Mouse (Mus musculus) intestine, embryonic 14.5 days (tissue): ENCODE measurements around the gene Chn2. TPM values are rescaled to one million over a fixed set of nuclear protein-coding genes. Genes with fewer than 3 reads are reported as not detected.

Experiments
- ATAC-seq: fragments of 200-750 bp; cut with Nextera tagmentation; replicated peaks from 2 replicates; pipeline ENCODE4 v1.8.0; 2017; ENCODE audit warnings: low read depth, moderate number of reproducible peaks, moderate TSS enrichment, moderate library complexity; ENCODE audit not compliant: low FRiP score, low TSS enrichment
- DNase-seq: peaks from one replicate; pipeline ENCODE4 v3.0.0-alpha.2; 2018; ENCODE audit warnings: low spot score
- H3K27ac ChIP-seq: fragments of 300-500 bp; sonication (generic); 2 replicates; pipeline ENCODE4 v1.5.1; 2014; ENCODE audit warnings: low read depth, mild to moderate bottlenecking, control low read depth
- H3K27me3 ChIP-seq: fragments of 300-500 bp; sonication (generic); replicated peaks from 2 replicates; pipeline ENCODE4 v1.6.1; 2014; ENCODE audit warnings: low read length, control low read depth; ENCODE audit not compliant: control insufficient read depth, insufficient read depth
- H3K36me3 ChIP-seq: fragments of 300-500 bp; sonication (generic); 2 replicates; pipeline ENCODE4 v1.6.1; 2014; ENCODE audit warnings: low read length, control low read depth; ENCODE audit not compliant: control insufficient read depth, insufficient read depth
- H3K4me1 ChIP-seq: fragments of 300-500 bp; sonication (generic); replicated peaks from 2 replicates; pipeline ENCODE4 v1.6.1; 2014; ENCODE audit warnings: low read length, control low read depth, mixed read lengths; ENCODE audit not compliant: control insufficient read depth, insufficient read depth
- H3K4me2 ChIP-seq: fragments of 300-500 bp; sonication (generic); 2 replicates; pipeline ENCODE4 v1.6.1; 2014; ENCODE audit warnings: low read length
- H3K4me3 ChIP-seq: fragments of 300-500 bp; sonication (generic); 2 replicates; pipeline ENCODE4 v1.5.1; 2014; ENCODE audit warnings: low read depth, low read length, control low read depth, mixed read lengths
- H3K9ac ChIP-seq: fragments of 300-500 bp; sonication (generic); 2 replicates; pipeline ENCODE4 v1.6.1; 2014; ENCODE audit warnings: mild to moderate bottlenecking, low read length
- H3K9me3 ChIP-seq: fragments of 300-500 bp; sonication (generic); 2 replicates; pipeline ENCODE4 v1.6.1; 2016; ENCODE audit warnings: low read length, control low read depth; ENCODE audit not compliant: control insufficient read depth
- WGBS: fragments of 180-500 bp; shearing (Covaris S2); extraction: QIAGEN DNeasy Blood & Tissue Kit; methylation state at CpG from one replicate; pipeline ENCODE4 v1.1.7; 2014; 5-methylcytosine and 5-hydroxymethylcytosine counted together
- polyA plus RNA-seq: library from polyadenylated mRNA; unstranded; fragments of >200 nt; fragmentation: Nextera tagmentation; extraction: Ambion mirVana; gene quantifications from 2 replicates; pipeline ENCODE4 v1.2.1, GENCODE M21; 2014

Gene Chn2
- polyA plus RNA-seq, 1 experiment from 2014 or later, result 25.0 TPM

- no peaks in the 10 kb centered on the region for H3K36me3 ChIP-seq
- H3K4me3 ChIP-seq, result no peak overlapping the region
- no peaks in the 10 kb centered on the region for H3K27me3 ChIP-seq
- H3K9ac ChIP-seq, result no peak overlapping the region
- no peaks in the 10 kb centered on the region for H3K9me3 ChIP-seq
- no peak overlapping the region for H3K4me2 ChIP-seq
- DNase-seq (no peak), ATAC-seq (no peak)
- no peak overlapping the region for H3K27ac ChIP-seq
- 96% methylated on average over 6 of the region's 6 CpGs for WGBS
- H3K4me1 ChIP-seq, result no peaks in the 10 kb centered on the region
Measured at GRCm38 (mm10) chr6:54265384-54265783, 226.0 kb downstream of the Chn2 start.

DNA sequence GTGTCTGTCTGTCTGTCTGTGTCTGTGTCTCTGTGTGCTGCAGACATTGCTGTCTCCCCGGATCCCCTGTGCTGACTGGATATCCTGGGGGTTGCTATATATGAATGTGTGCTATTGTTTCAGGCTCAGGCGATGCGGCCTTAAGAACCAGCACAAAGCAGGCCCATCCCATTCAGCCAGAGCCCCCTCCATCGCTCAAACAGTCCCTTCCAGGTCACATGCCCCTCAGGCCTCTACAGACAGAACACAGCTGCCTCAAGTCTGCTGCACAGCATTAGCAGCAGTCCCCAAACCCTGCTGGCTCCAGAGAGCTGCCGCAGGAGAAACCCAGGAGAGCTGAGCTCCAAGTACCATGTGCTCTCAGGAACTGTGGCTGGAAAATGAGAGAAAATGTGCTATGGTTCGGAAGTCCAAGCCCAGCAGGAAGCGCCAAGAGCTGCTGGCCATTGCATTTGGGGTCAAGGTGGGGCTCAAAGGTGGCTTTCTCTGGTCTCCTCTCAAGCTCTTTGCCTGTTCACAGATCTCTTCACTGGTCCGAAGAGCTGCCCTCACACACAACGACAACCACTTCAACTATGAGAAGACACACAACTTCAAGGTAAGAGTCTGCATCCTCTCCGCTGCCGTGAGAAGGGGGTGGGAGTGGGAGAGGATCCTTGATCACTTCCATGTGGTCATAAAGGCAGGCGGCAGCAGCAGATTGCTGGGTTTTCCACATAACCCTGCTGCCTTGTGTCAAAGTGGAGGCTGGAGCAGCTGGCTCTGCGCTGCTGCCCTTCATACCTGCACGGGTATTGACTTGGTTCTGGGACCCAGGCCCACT lies 233.4 kb downstream of the Chn2 start:
- 40% methylated on average over 14 of the region's 14 CpGs for WGBS
- peak; percentile 78 for ATAC-seq
- Histone ChIP-seq H3K9ac (0 out of 2 replicates have a peak overlapping the region, but pooled peaks have one; percentile 10), H3K9me3 (no peaks in the 10 kb centered on the region), H3K4me2 (peak overlapping the region; percentile 34), H3K27ac (0 out of 2 replicates have a peak overlapping the region, but pooled peaks have one; percentile 7), H3K36me3 (no peaks in the 10 kb centered on the region), H3K4me1 (peaks cover 25% of the 10 kb centered on the region), H3K4me3 (no peak overlapping the region), H3K27me3 (no peaks in the 10 kb centered on the region)
- no peak for DNase-seq

GRCm38 (mm10) chr6:54273379-54273730 lies 234.0 kb downstream of the Chn2 start:
- no peak overlapping the region for H3K27ac ChIP-seq
- 29% methylated on average over 6 of the region's 6 CpGs for WGBS
- no peaks in the 10 kb centered on the region for H3K9me3 ChIP-seq
- H3K4me3 ChIP-seq, result no peak overlapping the region
- DNase-seq (no peak), ATAC-seq (no peak)
- H3K36me3 ChIP-seq, result no peaks in the 10 kb centered on the region
- no peak overlapping the region for H3K9ac ChIP-seq
- peaks cover 31% of the 10 kb centered on the region for H3K4me1 ChIP-seq
- no peaks in the 10 kb centered on the region for H3K27me3 ChIP-seq
- H3K4me2 ChIP-seq, result peak overlapping the region; percentile 34

DNA sequence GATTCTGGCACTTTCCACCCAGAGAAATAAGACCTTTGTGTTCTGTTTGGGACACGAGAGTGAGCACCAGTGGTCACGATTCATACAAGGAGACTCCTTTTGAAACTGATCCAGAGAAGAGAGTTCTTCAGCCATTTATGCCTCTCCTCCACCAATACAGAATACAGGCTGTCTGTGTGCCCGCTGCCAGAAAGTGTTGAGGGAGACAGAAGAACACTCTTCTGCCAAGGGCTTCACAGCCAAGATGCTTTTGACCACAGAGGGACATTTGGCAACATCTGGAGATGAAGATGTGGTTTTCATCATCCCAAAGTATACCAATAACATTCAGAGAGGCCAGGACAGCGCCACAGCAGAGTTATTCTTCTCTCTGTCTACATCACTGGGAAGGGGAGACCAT lies 237.9 kb downstream of the Chn2 start:
- Histone ChIP-seq H3K4me1 (peaks cover 43% of the 10 kb centered on the region), H3K4me2 (no peak overlapping the region), H3K36me3 (no peaks in the 10 kb centered on the region), H3K27ac (0 out of 2 replicates have a peak overlapping the region, but pooled peaks have one; percentile 17), H3K9ac (no peak overlapping the region), H3K4me3 (no peak overlapping the region), H3K9me3 (no peaks in the 10 kb centered on the region), H3K27me3 (no peaks in the 10 kb centered on the region)
- WGBS, result 70% methylated on average over 4 of the region's 4 CpGs
- ATAC-seq (no peak), DNase-seq (no peak)

DNA sequence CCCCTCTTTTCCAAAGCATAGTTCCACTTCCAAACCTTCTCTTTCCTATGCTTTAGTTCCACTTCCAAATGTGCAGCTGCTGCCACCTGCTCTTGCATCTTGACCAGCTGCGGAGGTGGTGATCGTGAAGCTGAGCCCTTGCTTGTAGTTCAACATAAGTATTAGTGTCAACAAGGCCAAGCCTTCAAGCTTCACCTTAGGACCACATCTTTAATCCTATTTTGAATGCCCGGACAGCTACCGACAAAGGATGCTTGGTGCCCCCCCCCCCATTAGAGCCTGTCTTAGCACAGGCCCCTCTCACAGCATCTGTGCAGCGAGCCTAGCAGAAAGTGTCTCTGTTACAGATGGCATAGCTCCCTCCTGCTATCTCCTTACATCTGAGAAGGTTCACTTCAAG lies 238.5 kb downstream of the Chn2 start:
- H3K27ac ChIP-seq, result 0 out of 2 replicates have a peak overlapping the region, but pooled peaks have one; percentile 17
- ATAC-seq (no peak), DNase-seq (no peak)
- peaks cover 37% of the 10 kb centered on the region for H3K4me1 ChIP-seq
- H3K36me3 ChIP-seq, result no peaks in the 10 kb centered on the region
- 44% methylated on average over 5 of the region's 5 CpGs for WGBS
- H3K4me3 ChIP-seq, result no peak overlapping the region
- no peak overlapping the region for H3K4me2 ChIP-seq
- H3K27me3 ChIP-seq, result no peaks in the 10 kb centered on the region
- no peak overlapping the region for H3K9ac ChIP-seq
- H3K9me3 ChIP-seq, result no peaks in the 10 kb centered on the region

- Histone ChIP-seq H3K4me3 (no peak overlapping the region), H3K4me2 (no peak overlapping the region), H3K9me3 (no peaks in the 10 kb centered on the region), H3K9ac (no peak overlapping the region), H3K4me1 (peaks cover 30% of the 10 kb centered on the region), H3K27me3 (no peaks in the 10 kb centered on the region), H3K27ac (peak overlapping the region; percentile 22; the same call in 1 of the 2 replicates), H3K36me3 (no peaks in the 10 kb centered on the region)
- no peak for DNase-seq
- WGBS, result 58% methylated on average over 2 of the region's 2 CpGs
- ATAC-seq, result no peak
Measured at GRCm38 (mm10) chr6:54278613-54279012, 239.3 kb downstream of the Chn2 start.

DNA sequence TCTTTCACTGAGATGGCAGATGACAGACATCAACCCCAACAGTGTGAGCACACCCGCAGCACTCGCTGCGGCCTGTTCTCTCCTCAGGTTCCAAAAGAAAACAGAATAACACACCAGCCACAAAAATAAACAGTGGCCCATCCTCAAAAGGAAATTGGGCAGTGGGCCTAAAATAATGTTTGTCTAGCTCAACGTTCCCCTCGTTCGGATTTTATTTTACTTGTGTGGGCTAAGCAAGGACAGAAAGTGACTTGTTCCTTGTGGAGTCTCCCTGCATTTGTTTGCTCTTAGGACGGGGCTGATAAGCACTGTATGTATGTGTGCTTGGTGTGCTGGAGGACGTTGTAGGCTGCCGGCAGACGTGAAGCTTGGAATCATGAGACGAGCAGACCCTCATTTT lies 240.0 kb downstream of the Chn2 start:
- no peak overlapping the region; the same call in 1 of the 2 replicates for H3K27ac ChIP-seq
- 27% methylated on average over 11 of the region's 11 CpGs for WGBS
- no peaks in the 10 kb centered on the region for H3K36me3 ChIP-seq
- peaks cover 27% of the 10 kb centered on the region for H3K4me1 ChIP-seq
- DNase-seq (no peak), ATAC-seq (no peak)
- no peaks in the 10 kb centered on the region for H3K27me3 ChIP-seq
- no peaks in the 10 kb centered on the region for H3K9me3 ChIP-seq
- H3K9ac ChIP-seq, result no peak overlapping the region
- H3K4me3 ChIP-seq, result no peak overlapping the region
- H3K4me2 ChIP-seq, result no peak overlapping the region

DNA sequence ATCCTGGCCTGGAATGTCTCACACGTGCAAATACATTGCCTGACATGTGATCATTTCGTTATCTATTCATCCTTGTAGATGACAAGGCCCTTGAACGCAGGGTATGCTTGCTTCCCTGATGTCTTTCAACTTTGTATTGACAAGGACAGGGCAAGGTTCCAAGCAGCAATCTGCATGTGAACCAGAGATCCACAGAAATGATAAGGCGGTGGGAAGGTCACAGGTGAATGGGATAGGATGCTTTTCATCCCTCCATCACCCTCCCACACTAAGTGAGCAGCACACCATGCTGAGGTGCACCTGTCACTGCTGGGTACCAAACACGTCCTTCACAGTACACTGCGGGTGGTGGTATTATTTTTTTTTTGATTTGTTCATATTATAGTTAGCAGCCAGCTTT lies 240.9 kb downstream of the Chn2 start:
- Histone ChIP-seq H3K4me2 (no peak overlapping the region), H3K36me3 (no peaks in the 10 kb centered on the region), H3K4me3 (no peak overlapping the region), H3K4me1 (peaks cover 27% of the 10 kb centered on the region), H3K9ac (no peak overlapping the region), H3K27me3 (no peaks in the 10 kb centered on the region), H3K27ac (no peak overlapping the region), H3K9me3 (no peaks in the 10 kb centered on the region)
- 79% methylated on average over 6 of the region's 6 CpGs for WGBS
- ATAC-seq, result no peak
- no peak for DNase-seq

DNA sequence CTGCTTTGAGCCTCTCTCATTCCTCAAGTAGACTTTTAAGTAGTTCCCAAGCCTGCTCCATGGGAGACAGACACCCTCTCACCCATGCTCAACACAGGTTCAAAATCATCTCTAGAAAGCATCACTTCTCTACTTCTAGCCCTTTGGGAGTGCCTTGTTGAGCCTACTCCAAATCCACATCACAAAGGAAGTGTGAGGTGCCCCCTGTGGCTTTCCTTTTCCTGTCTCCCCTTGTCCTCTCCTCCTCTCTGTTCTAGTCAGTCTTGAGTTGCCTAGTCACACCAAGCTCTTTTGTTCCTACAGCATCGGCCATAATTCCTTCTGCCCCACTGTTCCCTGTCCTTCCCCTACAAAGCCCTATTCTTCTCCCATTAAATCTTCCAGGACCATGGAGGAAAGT lies 243.9 kb downstream of the Chn2 start:
- Histone ChIP-seq H3K4me1 (peaks cover 15% of the 10 kb centered on the region), H3K4me2 (no peak overlapping the region), H3K4me3 (no peak overlapping the region), H3K27ac (no peak overlapping the region), H3K9ac (no peak overlapping the region), H3K27me3 (no peaks in the 10 kb centered on the region), H3K9me3 (no peaks in the 10 kb centered on the region), H3K36me3 (no peaks in the 10 kb centered on the region)
- DNase-seq (no peak), ATAC-seq (no peak)
- 59% methylated on average over 1 of the region's 1 CpGs for WGBS
